Mouse (Mus musculus) urinary bladder, adult 18-20 months (tissue): ENCODE measurements around the gene Gm21996.
"Not testable (repeated sequence)": the region's sequence is repeated elsewhere in the genome, so short reads cannot be mapped to it uniquely, and the experiment has no call there.

ENCODE experiments used
- DNase-seq, 2 experiments: peaks; one replicate each; pipeline ENCODE4 v3.0.0; 2022; ENCODE audit warnings: low spot score in 2 of 2, mixed read lengths in 2 of 2

The Gm21996 gene

DNA sequence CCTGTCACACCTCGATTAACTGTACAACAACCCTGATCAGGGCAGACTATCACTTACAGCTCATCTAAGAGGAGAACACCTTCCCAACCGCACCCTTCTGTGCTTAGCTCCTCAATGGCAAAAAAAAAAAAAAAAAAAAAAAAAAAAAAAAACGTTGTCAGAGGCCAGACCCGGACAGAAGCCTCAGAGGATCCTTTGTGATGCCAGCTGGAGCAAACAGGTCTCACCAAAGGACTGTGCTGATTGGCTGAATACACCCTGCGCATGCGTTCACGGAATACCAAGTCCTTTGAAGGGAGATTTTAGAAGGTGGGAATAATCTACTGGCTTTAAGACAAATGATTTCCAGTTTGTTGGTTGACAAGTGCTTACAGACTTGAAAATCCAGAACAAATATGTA, at the start of gene Gm21996:
Gene Gm21996, minus strand, starts transcription at position 101 of the 400 bp plus-strand sequence.
- DNase-seq = not testable (repeated sequence)
